Mouse (Mus musculus): Measurements from ENCODE around the gene Ywhab.

Ywhab gene

GRCm38 (mm10) chr2:164010496-164010895, 15.7 kb downstream of the Ywhab start:
- DNase-seq, result no peak

- DNase-seq, result no peak
Measured at GRCm38 (mm10) chr2:164010944-164011343, 16.2 kb downstream of the Ywhab start.

DNA sequence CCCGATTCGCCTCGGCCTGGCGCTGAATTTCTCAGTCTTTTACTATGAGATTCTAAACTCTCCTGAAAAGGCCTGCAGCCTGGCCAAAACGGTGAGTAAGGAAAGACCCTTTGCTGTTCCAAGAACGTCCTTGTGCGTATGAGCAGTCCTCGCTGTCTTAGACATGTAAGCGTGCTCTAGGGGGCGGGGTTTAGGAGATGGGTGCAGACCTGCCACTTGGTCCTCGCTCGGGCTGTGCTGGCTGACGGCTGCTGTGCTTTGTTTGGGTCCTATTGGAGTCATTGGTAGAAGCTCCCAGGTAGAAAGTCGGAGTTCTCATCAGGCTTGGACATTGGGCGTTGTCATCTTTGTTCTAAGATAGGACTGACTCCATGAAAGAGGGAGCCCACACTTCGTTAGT, 20.5 kb downstream of the Ywhab start:
- no peak for DNase-seq

GRCm38 (mm10) chr2:164018910-164019309, 24.1 kb downstream of the Ywhab start:
- no peak for DNase-seq

- DNase-seq, result no peak
Measured at GRCm38 (mm10) chr2:164019943-164020342, 25.2 kb downstream of the Ywhab start.

GRCm38 (mm10) chr2:164022104-164022503, 27.3 kb downstream of the Ywhab start:
- no peak for DNase-seq

DNA sequence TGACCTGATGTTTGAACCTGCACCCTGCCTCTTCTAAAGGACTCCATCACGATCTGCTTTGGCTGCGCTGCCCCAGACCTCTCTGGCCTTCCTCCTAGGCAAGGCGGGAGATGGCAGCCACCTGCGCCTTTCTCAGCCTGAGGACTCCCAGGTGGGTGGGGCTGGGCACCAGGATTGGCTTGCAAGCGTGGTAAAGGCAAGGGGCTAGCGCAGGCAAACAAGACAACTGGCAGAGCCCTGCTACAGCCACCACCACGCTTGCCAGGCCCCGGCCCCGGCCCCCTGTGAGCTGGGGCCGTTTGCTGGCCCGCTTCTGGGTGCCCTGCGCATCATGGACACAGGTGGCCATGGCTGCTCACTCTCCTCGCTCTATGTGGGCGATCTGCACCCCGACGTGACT, 30.4 kb downstream of the Ywhab start, which contains the start of gene Pabpc1l:
Pabpc1l (plus strand) TSS at position 301 of the 400 bp plus-strand sequence.
- no peak for DNase-seq

DNA sequence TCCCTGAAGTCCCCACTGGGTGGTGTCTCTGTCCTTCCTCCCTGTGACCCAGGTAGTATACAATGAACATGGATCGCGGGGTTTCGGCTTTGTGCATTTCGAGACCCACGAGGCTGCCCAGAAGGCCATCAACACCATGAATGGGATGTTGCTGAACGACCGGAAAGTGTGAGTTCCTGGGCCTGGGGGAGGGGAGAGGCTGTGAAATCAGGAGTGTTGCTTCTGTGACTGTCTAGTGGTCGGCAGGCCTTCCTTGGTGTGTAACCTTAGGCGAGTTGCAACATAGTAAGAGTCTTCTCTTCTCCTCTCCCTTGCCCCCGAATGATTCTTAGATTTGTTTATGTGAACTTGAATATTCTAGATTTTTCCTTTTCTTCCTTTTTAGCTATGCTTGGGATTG, 36.4 kb downstream of the Ywhab start:
- DNase-seq, result no peak

DNA sequence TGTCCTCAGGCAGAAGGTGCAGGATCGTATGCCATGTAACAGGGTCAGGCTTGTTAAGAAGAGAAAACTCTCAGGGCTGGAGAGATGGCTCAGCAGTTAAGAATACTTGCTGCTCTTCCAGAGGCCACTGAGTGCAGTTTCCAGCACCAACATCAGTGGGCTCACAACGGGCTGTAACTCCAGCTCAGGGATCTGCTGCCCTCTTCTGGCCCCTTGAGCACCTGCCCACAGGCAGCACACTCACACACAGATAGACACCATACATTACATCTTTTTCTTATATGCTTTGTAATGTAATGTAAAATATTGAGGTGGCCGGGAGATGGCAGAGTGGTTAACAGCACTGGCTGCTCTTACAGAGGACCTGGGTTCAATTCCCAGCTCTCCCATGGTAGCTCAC, 38.2 kb downstream of the Ywhab start:
- no peak for DNase-seq

DNA sequence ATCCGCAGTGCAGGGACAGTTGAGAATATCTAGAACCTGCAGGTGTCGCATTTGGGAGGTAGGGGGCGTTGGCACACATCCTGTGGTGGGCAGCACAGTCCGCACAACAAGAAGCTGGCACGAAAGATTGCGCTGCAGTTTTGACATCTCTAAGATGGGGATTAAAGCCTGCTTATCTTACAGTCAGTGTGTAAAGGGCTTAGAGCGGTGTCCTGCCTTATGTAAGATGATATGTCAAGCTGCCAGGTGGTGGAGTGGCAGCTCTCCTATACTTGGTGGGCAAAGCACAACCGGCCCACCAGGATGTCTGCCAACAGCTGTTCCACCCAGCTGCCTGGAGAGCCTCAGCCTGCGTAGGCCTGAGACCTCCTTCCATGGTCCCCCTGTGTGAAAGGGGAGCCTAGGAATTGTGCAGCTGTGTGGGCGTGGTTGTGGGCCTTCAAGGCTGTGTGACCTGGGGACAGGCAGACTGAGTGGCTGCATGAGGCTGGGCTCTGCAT, 41.8 kb downstream of the Ywhab start:
- DNase-seq, result no peak

- DNase-seq, result no peak
Measured at GRCm38 (mm10) chr2:164038407-164039028, 43.8 kb downstream of the Ywhab start.

DNA sequence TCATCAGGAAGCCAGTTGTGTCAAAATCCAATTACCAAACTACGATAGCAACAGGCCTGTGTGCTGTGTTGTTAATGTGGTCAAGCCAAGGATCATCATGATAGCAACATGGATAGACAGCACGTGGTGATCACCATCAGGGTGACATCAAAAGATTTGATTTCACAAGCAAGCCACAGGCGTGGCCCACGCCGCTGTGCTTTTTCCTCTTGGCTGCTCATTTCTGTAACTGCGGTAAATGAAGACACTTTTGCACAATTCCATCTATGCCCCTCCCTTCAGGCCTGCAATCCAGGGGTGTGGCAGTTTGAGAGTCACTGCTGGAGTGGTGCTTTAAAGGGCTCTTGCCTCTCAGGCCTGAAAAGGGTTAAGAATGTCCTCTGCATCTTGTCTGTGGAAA, 46.2 kb downstream of the Ywhab start:
- DNase-seq, result no peak

DNA sequence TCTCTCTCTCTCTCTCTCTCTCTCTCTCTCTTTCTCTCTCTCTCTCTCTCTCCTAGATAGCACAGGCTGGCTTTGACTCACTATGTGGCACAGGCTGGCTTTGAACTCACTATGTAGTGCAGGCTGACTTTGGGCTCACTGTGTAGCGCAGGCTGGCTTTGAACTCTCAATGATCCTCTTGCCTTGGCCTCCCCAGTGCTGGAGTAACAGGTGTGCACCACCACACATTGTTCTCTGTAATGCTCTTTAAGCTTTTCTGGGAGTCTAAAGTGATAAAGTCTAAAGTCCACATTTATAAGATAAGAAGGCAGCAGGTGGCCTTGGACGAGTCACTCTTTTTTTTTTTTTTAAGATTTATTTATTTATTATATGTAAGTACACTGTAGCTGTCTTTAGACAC, 46.8 kb downstream of the Ywhab start:
- no peak for DNase-seq

DNA sequence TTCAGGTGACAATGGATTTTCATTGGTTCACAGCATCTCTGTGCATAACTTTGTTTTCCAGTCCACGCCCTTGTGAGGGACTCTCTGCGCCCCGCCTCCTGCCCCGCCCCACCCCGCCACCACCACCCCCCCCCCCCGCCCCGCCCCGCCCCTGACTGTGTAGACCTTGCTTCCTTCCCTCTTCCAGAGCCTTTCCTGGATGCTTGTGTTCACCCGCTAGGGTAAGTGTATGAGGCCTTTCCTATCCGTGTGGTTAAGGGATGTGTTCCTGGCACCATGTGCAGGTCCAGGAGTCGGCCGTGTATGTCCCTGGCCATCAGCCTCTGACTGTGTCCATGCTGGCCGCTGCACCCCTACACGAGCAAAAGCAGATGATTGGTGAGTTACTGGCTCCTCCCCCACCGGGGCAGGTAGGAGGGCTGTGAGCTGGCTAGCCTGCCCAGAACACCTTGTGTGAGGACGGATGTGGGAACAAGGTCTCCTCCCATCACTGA, 52.5 kb downstream of the Ywhab start:
- DNase-seq, result peak; percentile 41

GRCm38 (mm10) chr2:164053767-164054166, 59.0 kb downstream of the Ywhab start:
- DNase-seq, result peak; percentile 17

DNA sequence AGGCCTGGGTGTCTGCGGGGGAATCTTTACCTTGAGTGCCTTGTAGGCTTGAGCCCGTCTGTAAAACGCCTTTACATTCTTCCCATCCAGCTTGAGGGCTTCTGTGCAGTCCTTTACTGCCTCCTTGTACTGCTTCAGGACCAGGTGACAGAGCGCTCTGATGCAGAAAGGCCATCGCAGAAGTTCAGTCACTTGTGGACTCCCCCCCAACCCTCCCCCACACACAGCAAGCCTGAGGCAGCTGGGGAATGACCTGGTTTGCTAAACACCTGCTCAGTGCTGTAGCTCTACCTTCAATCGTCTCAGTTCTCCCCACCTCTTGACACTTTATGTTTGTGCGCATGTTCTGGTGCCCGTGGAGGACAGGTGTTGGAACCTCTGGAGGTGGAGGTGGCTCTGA, 59.9 kb downstream of the Ywhab start:
- no peak for DNase-seq

GRCm38 (mm10) chr2:164059634-164060235, 65.0 kb downstream of the Ywhab start:
- DNase-seq, result peak; percentile 28
